Mouse (Mus musculus) adrenal gland, postnatal 4 days (tissue): ENCODE measurements around the gene Slc38a3. TPM values are rescaled to one million over a fixed set of nuclear protein-coding genes. Genes with fewer than 3 reads are reported as not detected.

ENCODE experiments used
- DNase-seq, 2 experiments: peaks; one replicate each; pipeline ENCODE4 v3.0.0; 2021 to 2022; ENCODE audit warnings: low spot score in 2 of 2, mixed read lengths in 2 of 2
- total RNA-seq, 2 experiments: library from RNA; stranded (reverse); gene quantifications; 2 replicates each; pipeline ENCODE4 v1.2.3; 2021

Gene Slc38a3
- total RNA-seq, 2 experiments from 2014 or later: 10.1 to 37.4 TPM

GRCm38 (mm10) chr9:107600745-107601144, 68.6 kb downstream of the Slc38a3 start:
- no peak for DNase-seq

Other genes with a start within 250 kb of the Slc38a3 start
- gene Tmem115, start 135.6 kb downstream of the Slc38a3 start, total RNA-seq: 10 to 100 TPM; 40.8 to 44.6 TPM
- 10 to 100 TPM; 19.2 to 21.7 TPM for gene Cyb561d2, start 127.3 kb downstream of the Slc38a3 start, total RNA-seq
- gene Nprl2, start 127.3 kb downstream of the Slc38a3 start, total RNA-seq: 10 to 100 TPM; 18.8 to 19.6 TPM
- gene Zmynd10, start 122.2 kb downstream of the Slc38a3 start, total RNA-seq: 1 to 10 TPM in 1 of 2 experiments, under 1 TPM in 1; 0.71 to 1.6 TPM
- 10 to 100 TPM; 34.9 to 37.6 TPM for gene Rassf1, start 118.0 kb downstream of the Slc38a3 start, total RNA-seq
- gene Tusc2, start 106.3 kb downstream of the Slc38a3 start, total RNA-seq: 10 to 100 TPM; 31.8 to 33.8 TPM
- 10 to 100 TPM; 39.4 to 47.2 TPM for gene Hyal2, start 101.6 kb downstream of the Slc38a3 start, total RNA-seq
- gene Hyal1, start 92.6 kb downstream of the Slc38a3 start, total RNA-seq: 1 to 10 TPM; 5.1 to 5.4 TPM
- gene Naa80, start 90.6 kb downstream of the Slc38a3 start, total RNA-seq: 10 to 100 TPM; 17.4 to 18.0 TPM
- 1 to 10 TPM; 2.7 to 2.9 TPM for gene Hyal3, start 88.7 kb downstream of the Slc38a3 start, total RNA-seq
- gene Ifrd2, start 81.9 kb downstream of the Slc38a3 start, total RNA-seq: 10 to 100 TPM; 40.9 to 41.4 TPM
- gene Sema3b, start 60.3 kb downstream of the Slc38a3 start, total RNA-seq: 10 to 100 TPM; 16.9 to 19.4 TPM
- 100 to 1,000 TPM; 345 to 390 TPM for gene Gnai2, start 34.2 kb downstream of the Slc38a3 start, total RNA-seq
- 1 to 10 TPM in 1 of 2 experiments, under 1 TPM in 1; 0.73 to 1.6 TPM for gene Gnat1, start 10.2 kb upstream of the Slc38a3 start, total RNA-seq
- 10 to 100 TPM; 28.9 to 32.8 TPM for gene Sema3f, start 40.9 kb upstream of the Slc38a3 start, total RNA-seq
- 100 to 1,000 TPM; 152 to 155 TPM for gene Rbm5, start 101.5 kb upstream of the Slc38a3 start, total RNA-seq
- gene Rbm6, start 203.7 kb upstream of the Slc38a3 start, total RNA-seq: 10 to 100 TPM; 56.4 to 61.8 TPM
- 10 to 100 TPM; 11.8 to 11.9 TPM for gene Mon1a, start 218.6 kb upstream of the Slc38a3 start, total RNA-seq
- 10 to 100 TPM; 10.8 to 15.7 TPM for gene Mst1r, start 237.3 kb upstream of the Slc38a3 start, total RNA-seq